Mouse (Mus musculus) heart, postnatal 0 days (tissue): ENCODE data around the gene Tceal8.
"Not testable (repeated sequence)": the region's sequence is repeated elsewhere in the genome, so short reads cannot be mapped to it uniquely, and the experiment has no call there.

Experiments
- CTCF ChIP-seq: IDR thresholded peaks from 2 replicates; pipeline ENCODE4 v1.5.1; 2016; ENCODE audit warnings: antibody characterized with exemption, control low read depth, low read depth
- EP300 ChIP-seq: IDR thresholded peaks from 2 replicates; pipeline ENCODE4 v1.6.1; 2016; ENCODE audit warnings: antibody characterized with exemption, low read depth

GRCm38 (mm10) chrX:136214729-136215677 is 42.9 kb upstream of the Tceal8 start, which contains the start of the genes Tceal7 and Bex1:
- TF ChIP-seq CTCF, EP300: not testable (repeated sequence)
